Mouse (Mus musculus): ENCODE results near the gene Ces1e. TPM values are rescaled to one million over a fixed set of nuclear protein-coding genes. Genes with fewer than 3 reads are reported as not detected.

Gene Ces1e
- total and polyA plus RNA-seq, 3 experiments = not detected

GRCm38 (mm10) chr8:93197685-93198525 is 31.5 kb downstream of the Ces1e start, which contains the start of gene Ces1d:
Ces1d (minus strand) TSS chr8:93197838.
- TF ChIP-seq SIN3A (IDR thresholded peaks at IDR 0.05; ENCODE audit: low read length) (no peak), MAZ (IDR thresholded peaks at IDR 0.05; ENCODE audit: low read depth, low read length) (no peak), HCFC1 (IDR thresholded peaks at IDR 0.05; ENCODE audit: low read depth, low read length) (no peak), MAFK (IDR thresholded peaks at IDR 0.05; ENCODE audit: insufficient replicate concordance, low read length) (no peak), IRF4 (IDR thresholded peaks at IDR 0.05; ENCODE audit: low read depth, low read length) (no peak), RAD21 (IDR thresholded peaks at IDR 0.05; ENCODE audit: low read depth, low read length) (no peak), E2F4 (IDR thresholded peaks at IDR 0.05; ENCODE audit: insufficient replicate concordance, low read depth, low read length) (no peak), ZC3H11A (IDR thresholded peaks at IDR 0.05; ENCODE audit: low read depth, low read length) (no peak), MYC (IDR thresholded peaks at IDR 0.05; ENCODE audit: low read depth, low read length) (no peak), USF2 (conservative IDR thresholded peaks at IDR 0.05; ENCODE audit: low read depth, low read length) (no peak)
- Histone ChIP-seq H3K4me2 (ENCODE audit: insufficient read depth, low read depth, poor library complexity, severe bottlenecking) (no peak within 1 kb of the TSS), H3K27ac (ENCODE audit: insufficient read depth, low read depth) (no peak within 1 kb of the TSS), H3K27me3 (replicated peaks) (peaks cover 3% of the 10 kb centered on the region), H3K36me3 (replicated peaks in 1 of 2; ENCODE audit: control insufficient read depth in 1 of 2, insufficient read depth in 1 of 2, low read length in 1 of 2) (no peaks in the 10 kb centered on the region), H3K9me3 (replicated peaks; ENCODE audit: low read length) (no peaks in the 10 kb centered on the region), H3K4me1 (ENCODE audit: control insufficient read depth in 1 of 2, insufficient read depth in 2 of 2) (no peaks in the 10 kb centered on the region), H3K79me2 (replicated peaks; ENCODE audit: control insufficient read depth, extremely low read depth, insufficient read depth, poor library complexity, severe bottlenecking) (no peaks in the 10 kb centered on the region), H3K9ac (ENCODE audit: insufficient read depth, low read depth) (no peak within 1 kb of the TSS), H3K4me3 (replicated peaks in 1 of 3; ENCODE audit: low read depth in 2 of 3, low read length in 2 of 3, poor library complexity in 1 of 3) (no peak within 1 kb of the TSS)
- in situ Hi-C loops (cut with MboI; ENCODE audit: low pct_ligation_motif_present, low pct_unique_long_range_greater_than_20kb, low sequenced_read_pairs) (no loop called here), dilution Hi-C loops (cut with MboI; ENCODE audit: extremely low pct_ligation_motif_present, extremely low pct_unique_long_range_greater_than_20kb, low sequenced_read_pairs) (no loop called here)
- DNase-seq (ENCODE audit: extremely low read depth) = no peak

- Histone ChIP-seq H3K27me3 (replicated peaks) (peaks cover 3% of the 10 kb centered on the region), H3K4me2 (ENCODE audit: insufficient read depth, low read depth, poor library complexity, severe bottlenecking) (no peak overlapping the region), H3K4me3 (replicated peaks in 1 of 3; ENCODE audit: low read depth in 2 of 3, low read length in 2 of 3, poor library complexity in 1 of 3) (no peak overlapping the region), H3K4me1 (ENCODE audit: control insufficient read depth in 1 of 2, insufficient read depth in 2 of 2) (no peaks in the 10 kb centered on the region), H3K36me3 (replicated peaks in 1 of 2; ENCODE audit: control insufficient read depth in 1 of 2, insufficient read depth in 1 of 2, low read length in 1 of 2) (no peaks in the 10 kb centered on the region), H3K27ac (ENCODE audit: insufficient read depth, low read depth) (no peak overlapping the region), H3K9ac (ENCODE audit: insufficient read depth, low read depth) (no peak overlapping the region), H3K9me3 (replicated peaks; ENCODE audit: low read length) (no peaks in the 10 kb centered on the region), H3K79me2 (replicated peaks; ENCODE audit: control insufficient read depth, extremely low read depth, insufficient read depth, poor library complexity, severe bottlenecking) (no peaks in the 10 kb centered on the region)
- no peak for TF ChIP-seq ZKSCAN1 (IDR thresholded peaks at IDR 0.05; ENCODE audit: borderline replicate concordance, low read depth, low read length)
- TF ChIP-seq POLR2A (IDR thresholded peaks at IDR 0.05; ENCODE audit: low read depth, low read length) = no peak
- TF ChIP-seq MEF2A (IDR thresholded peaks at IDR 0.05; ENCODE audit: borderline replicate concordance, low read depth, low read length) = no peak
- TF ChIP-seq E2F4 (IDR thresholded peaks at IDR 0.05; ENCODE audit: insufficient replicate concordance, low read depth, low read length) = no peak
- DNase-seq (ENCODE audit: extremely low read depth) = no peak
- dilution Hi-C loops (cut with MboI; ENCODE audit: extremely low pct_ligation_motif_present, extremely low pct_unique_long_range_greater_than_20kb, low sequenced_read_pairs) (no loop called here), in situ Hi-C loops (cut with MboI; ENCODE audit: low pct_ligation_motif_present, low pct_unique_long_range_greater_than_20kb, low sequenced_read_pairs) (no loop called here)
Measured at GRCm38 (mm10) chr8:93196436-93196835, 33.0 kb downstream of the Ces1e start.

Measured in CH12.LX (cell line).